Mouse (Mus musculus): ENCODE measurements around the gene Lactbl1. TPM values are rescaled to one million over a fixed set of nuclear protein-coding genes. Genes with fewer than 3 reads are reported as not detected.

Lactbl1 gene
- polyA plus RNA-seq, 1 experiment from 2014 or later = not detected

GRCm38 (mm10) chr4:136599869-136600268 is 22.6 kb upstream of the Lactbl1 start:
- Histone ChIP-seq H3K27me3 (ENCODE audit: control insufficient read depth, insufficient read depth, low read length) (no peaks in the 10 kb centered on the region), H3K4me3 (replicated peaks; ENCODE audit: low read depth, low read length) (peak overlapping the region; percentile 100), H3K4me2 (ENCODE audit: low read length) (peak overlapping the region; percentile 60), H3K27ac (replicated peaks; ENCODE audit: low read depth, low read length) (no peak overlapping the region), H3K4me1 (ENCODE audit: control insufficient read depth, insufficient read depth, low read length) (peaks cover 11% of the 10 kb centered on the region), H3K36me3 (ENCODE audit: control insufficient read depth, insufficient read depth, low read length) (no peaks in the 10 kb centered on the region), H3K9me3 (ENCODE audit: control insufficient read depth, low read length) (no peaks in the 10 kb centered on the region), H3K9ac (replicated peaks; ENCODE audit: low read length) (no peak overlapping the region)
- 98% methylated on average over 3 of the region's 3 CpGs for WGBS
- ATAC-seq (ENCODE audit: low FRiP score, low TSS enrichment) = no peak
- DNase-seq = no peak

GRCm38 (mm10) chr4:136600536-136600935 is 21.9 kb upstream of the Lactbl1 start:
- peak overlapping the region; percentile 60 for H3K4me2 ChIP-seq (ENCODE audit: low read length)
- ATAC-seq (ENCODE audit: low FRiP score, low TSS enrichment) = no peak
- H3K9me3 ChIP-seq (ENCODE audit: control insufficient read depth, low read length) = no peaks in the 10 kb centered on the region
- peak overlapping the region; percentile 100 for H3K4me3 ChIP-seq (replicated peaks; ENCODE audit: low read depth, low read length)
- 88% methylated on average over 2 of the region's 2 CpGs for WGBS
- H3K36me3 ChIP-seq (ENCODE audit: control insufficient read depth, insufficient read depth, low read length) = no peaks in the 10 kb centered on the region
- peaks cover 11% of the 10 kb centered on the region for H3K4me1 ChIP-seq (ENCODE audit: control insufficient read depth, insufficient read depth, low read length)
- H3K27me3 ChIP-seq (ENCODE audit: control insufficient read depth, insufficient read depth, low read length) = no peaks in the 10 kb centered on the region
- H3K27ac ChIP-seq (replicated peaks; ENCODE audit: low read depth, low read length) = no peak overlapping the region
- no peak for DNase-seq
- peak overlapping the region; percentile 4; the same call in 1 of the 2 replicates for H3K9ac ChIP-seq (replicated peaks; ENCODE audit: low read length)

GRCm38 (mm10) chr4:136601476-136601875 is 20.9 kb upstream of the Lactbl1 start:
- H3K4me2 ChIP-seq (ENCODE audit: low read length) = peak overlapping the region; percentile 60
- H3K9ac ChIP-seq (replicated peaks; ENCODE audit: low read length) = peak overlapping the region; percentile 100
- ATAC-seq (ENCODE audit: low FRiP score, low TSS enrichment) (no peak), DNase-seq (peak; percentile 80)
- H3K27ac ChIP-seq (replicated peaks; ENCODE audit: low read depth, low read length) = peak overlapping the region; percentile 97
- no peaks in the 10 kb centered on the region for H3K36me3 ChIP-seq (ENCODE audit: control insufficient read depth, insufficient read depth, low read length)
- H3K27me3 ChIP-seq (ENCODE audit: control insufficient read depth, insufficient read depth, low read length) = no peaks in the 10 kb centered on the region
- H3K4me3 ChIP-seq (replicated peaks; ENCODE audit: low read depth, low read length) = peak overlapping the region; percentile 100
- 1% methylated on average over 13 of the region's 13 CpGs for WGBS
- H3K9me3 ChIP-seq (ENCODE audit: control insufficient read depth, low read length) = no peaks in the 10 kb centered on the region
- H3K4me1 ChIP-seq (ENCODE audit: control insufficient read depth, insufficient read depth, low read length) = peaks cover 11% of the 10 kb centered on the region

- ATAC-seq (ENCODE audit: low FRiP score, low TSS enrichment) (peak; percentile 61), DNase-seq (peak; percentile 70)
- Histone ChIP-seq H3K4me1 (ENCODE audit: control insufficient read depth, insufficient read depth, low read length) (peaks cover 11% of the 10 kb centered on the region), H3K9ac (replicated peaks; ENCODE audit: low read length) (peak overlapping the region; percentile 100), H3K27me3 (ENCODE audit: control insufficient read depth, insufficient read depth, low read length) (no peaks in the 10 kb centered on the region), H3K4me2 (ENCODE audit: low read length) (peak overlapping the region; percentile 60), H3K27ac (replicated peaks; ENCODE audit: low read depth, low read length) (peak overlapping the region; percentile 97), H3K36me3 (ENCODE audit: control insufficient read depth, insufficient read depth, low read length) (no peaks in the 10 kb centered on the region), H3K9me3 (ENCODE audit: control insufficient read depth, low read length) (no peaks in the 10 kb centered on the region), H3K4me3 (replicated peaks; ENCODE audit: low read depth, low read length) (peak overlapping the region; percentile 100)
- under 1% methylated on average over 54 of the region's 68 CpGs for WGBS
Observed at GRCm38 (mm10) chr4:136602018-136602554, 20.3 kb upstream of the Lactbl1 start.

GRCm38 (mm10) chr4:136602568-136602967 is 19.9 kb upstream of the Lactbl1 start, which contains the start of gene Kdm1a:
Gene Kdm1a, minus strand, starts transcription at chr4:136602723.
- under 1% methylated on average over 39 of the region's 45 CpGs for WGBS
- peak; percentile 84 for ATAC-seq (ENCODE audit: low FRiP score, low TSS enrichment)

GRCm38 (mm10) chr4:136605756-136606485 is 16.5 kb upstream of the Lactbl1 start:
- Histone ChIP-seq H3K27ac (replicated peaks; ENCODE audit: low read depth, low read length) (no peak overlapping the region), H3K27me3 (ENCODE audit: control insufficient read depth, insufficient read depth, low read length) (no peaks in the 10 kb centered on the region), H3K4me3 (replicated peaks; ENCODE audit: low read depth, low read length) (no peak overlapping the region), H3K36me3 (ENCODE audit: control insufficient read depth, insufficient read depth, low read length) (no peaks in the 10 kb centered on the region), H3K9me3 (ENCODE audit: control insufficient read depth, low read length) (no peaks in the 10 kb centered on the region), H3K4me2 (ENCODE audit: low read length) (no peak overlapping the region), H3K4me1 (ENCODE audit: control insufficient read depth, insufficient read depth, low read length) (peaks cover under 1% of the 10 kb centered on the region), H3K9ac (replicated peaks; ENCODE audit: low read length) (no peak overlapping the region)
- WGBS = 94% methylated on average over 19 of the region's 19 CpGs
- DNase-seq = no peak
- ATAC-seq (ENCODE audit: low FRiP score, low TSS enrichment) = no peak

More at GRCm38 (mm10) chr4:136602568-136602967, 19.9 kb upstream of the Lactbl1 start, which contains the start of gene Kdm1a:
- Histone ChIP-seq H3K4me2 (ENCODE audit: low read length) (peak within 1 kb of the TSS; percentile 60), H3K36me3 (ENCODE audit: control insufficient read depth, insufficient read depth, low read length) (no peaks in the 10 kb centered on the region), H3K4me1 (ENCODE audit: control insufficient read depth, insufficient read depth, low read length) (peaks cover 11% of the 10 kb centered on the region), H3K4me3 (replicated peaks; ENCODE audit: low read depth, low read length) (peak within 1 kb of the TSS; percentile 100), H3K27me3 (ENCODE audit: control insufficient read depth, insufficient read depth, low read length) (no peaks in the 10 kb centered on the region), H3K9ac (replicated peaks; ENCODE audit: low read length) (peak within 1 kb of the TSS; percentile 100), H3K27ac (replicated peaks; ENCODE audit: low read depth, low read length) (peak within 1 kb of the TSS; percentile 97), H3K9me3 (ENCODE audit: control insufficient read depth, low read length) (no peaks in the 10 kb centered on the region)
- DNase-seq = peak; percentile 99

- Histone ChIP-seq H3K9me3 (ENCODE audit: control insufficient read depth, low read length) (no peaks in the 10 kb centered on the region), H3K9ac (replicated peaks; ENCODE audit: low read length) (no peak within 1 kb of the TSS), H3K36me3 (ENCODE audit: control insufficient read depth, insufficient read depth, low read length) (no peaks in the 10 kb centered on the region), H3K27me3 (ENCODE audit: control insufficient read depth, insufficient read depth, low read length) (no peaks in the 10 kb centered on the region), H3K4me1 (ENCODE audit: control insufficient read depth, insufficient read depth, low read length) (no peaks in the 10 kb centered on the region), H3K4me2 (ENCODE audit: low read length) (no peak within 1 kb of the TSS), H3K4me3 (replicated peaks; ENCODE audit: low read depth, low read length) (no peak within 1 kb of the TSS), H3K27ac (replicated peaks; ENCODE audit: low read depth, low read length) (no peak within 1 kb of the TSS)
- WGBS = 40% methylated on average over 4 of the region's 4 CpGs
- no peak for DNase-seq
- ATAC-seq (ENCODE audit: low FRiP score, low TSS enrichment) = no peak
Observed at GRCm38 (mm10) chr4:136610387-136610856, 12.0 kb upstream of the Lactbl1 start, which contains the start of gene Tex46. Gene Tex46, plus strand, starts transcription at chr4:136610437.

GRCm38 (mm10) chr4:136613657-136614056 is 8.8 kb upstream of the Lactbl1 start:
- Histone ChIP-seq H3K9me3 (ENCODE audit: control insufficient read depth, low read length) (no peaks in the 10 kb centered on the region), H3K9ac (replicated peaks; ENCODE audit: low read length) (no peak overlapping the region), H3K4me2 (ENCODE audit: low read length) (no peak overlapping the region), H3K4me1 (ENCODE audit: control insufficient read depth, insufficient read depth, low read length) (no peaks in the 10 kb centered on the region), H3K27me3 (ENCODE audit: control insufficient read depth, insufficient read depth, low read length) (no peaks in the 10 kb centered on the region), H3K27ac (replicated peaks; ENCODE audit: low read depth, low read length) (no peak overlapping the region), H3K36me3 (ENCODE audit: control insufficient read depth, insufficient read depth, low read length) (no peaks in the 10 kb centered on the region), H3K4me3 (replicated peaks; ENCODE audit: low read depth, low read length) (no peak overlapping the region)
- no peak for ATAC-seq (ENCODE audit: low FRiP score, low TSS enrichment)
- 62% methylated on average over 7 of the region's 7 CpGs for WGBS
- no peak for DNase-seq
